Mouse (Mus musculus): ENCODE measurements at regions not wholly inside any gene's neighbourhood (a gene's known extent, or its start where the extent isn't known, plus 50 kb on each side); places are given as distances from the start of the nearest gene placed in this dataset.

DNA sequence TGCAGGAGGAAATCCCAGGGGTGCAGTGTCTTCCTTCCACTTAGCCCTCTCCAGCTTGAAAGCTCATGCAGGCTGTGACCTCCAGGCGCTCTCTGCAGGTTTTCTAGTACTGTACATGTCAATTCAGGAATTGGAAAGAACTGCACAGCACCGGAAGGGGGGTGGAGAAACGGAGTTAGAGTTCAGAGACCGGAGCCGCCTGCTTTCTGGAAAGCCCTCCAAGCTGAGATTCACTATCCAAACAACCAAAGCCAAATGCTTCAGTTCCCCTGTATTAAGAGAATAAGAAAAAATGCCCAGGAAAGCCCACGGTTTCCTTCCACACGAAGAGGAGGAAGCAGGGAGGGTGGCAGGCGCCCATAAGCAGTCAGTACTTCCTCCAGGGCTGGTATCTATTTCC lies 178.8 kb upstream of the Bmp4 start:
- 81% methylated on average over 8 of the region's 8 CpGs for WGBS
- DNase-seq (ENCODE audit: low spot score), result no peak

DNA sequence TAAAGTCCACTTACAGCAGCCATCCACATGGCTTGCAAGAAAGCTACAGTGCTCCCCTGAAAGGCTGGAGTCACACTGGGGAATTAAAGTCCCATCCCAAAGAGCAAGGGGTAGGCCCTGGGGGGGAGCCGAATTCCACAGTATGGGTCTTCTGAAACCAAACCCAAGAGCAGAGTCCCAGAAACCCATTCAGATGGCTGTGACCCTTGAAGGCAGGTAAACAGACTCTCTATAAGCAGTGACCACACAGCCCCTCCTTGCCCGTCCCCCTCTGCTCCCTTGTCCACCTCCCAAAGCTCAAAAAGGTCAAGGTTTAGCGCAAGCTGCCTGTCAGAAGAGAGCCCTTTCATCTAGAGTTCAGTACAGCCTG lies 176.9 kb upstream of the Bmp4 start:
- Histone ChIP-seq H3K9ac (ENCODE audit: low read length) (no peak overlapping the region), H3K27ac (ENCODE audit: low read depth, low read length) (no peak overlapping the region), H3K4me3 (ENCODE audit: low read depth, low read length) (no peak overlapping the region), H3K36me3 (ENCODE audit: control insufficient read depth, insufficient read depth, low read length) (no peaks in the 10 kb centered on the region), H3K9me3 (ENCODE audit: control insufficient read depth, low read length) (no peaks in the 10 kb centered on the region), H3K4me2 (ENCODE audit: low read depth) (no peak overlapping the region), H3K27me3 (ENCODE audit: control insufficient read depth, insufficient read depth, low read length) (no peaks in the 10 kb centered on the region), H3K4me1 (ENCODE audit: control insufficient read depth, insufficient read depth, low read length) (no peaks in the 10 kb centered on the region)
- WGBS, result 33% methylated on average over 3 of the region's 3 CpGs
- no peak for DNase-seq (ENCODE audit: low spot score)
- no peak for ATAC-seq (ENCODE audit: insufficient read depth, low FRiP score, low TSS enrichment)

More for the DNA sequence above, 178.8 kb upstream of the Bmp4 start:
- ATAC-seq (ENCODE audit: insufficient read depth, low FRiP score, low TSS enrichment), result no peak
- H3K4me1 ChIP-seq (ENCODE audit: control insufficient read depth, insufficient read depth, low read length), result no peaks in the 10 kb centered on the region
- no peaks in the 10 kb centered on the region for H3K27me3 ChIP-seq (ENCODE audit: control insufficient read depth, insufficient read depth, low read length)
- H3K9me3 ChIP-seq (ENCODE audit: control insufficient read depth, low read length), result no peaks in the 10 kb centered on the region
- no peaks in the 10 kb centered on the region for H3K36me3 ChIP-seq (ENCODE audit: control insufficient read depth, insufficient read depth, low read length)
- H3K27ac ChIP-seq (ENCODE audit: low read depth, low read length), result no peak overlapping the region
- H3K4me3 ChIP-seq (ENCODE audit: low read depth, low read length), result no peak overlapping the region
- H3K9ac ChIP-seq (ENCODE audit: low read length), result no peak overlapping the region
- no peak overlapping the region for H3K4me2 ChIP-seq (ENCODE audit: low read depth)

DNA sequence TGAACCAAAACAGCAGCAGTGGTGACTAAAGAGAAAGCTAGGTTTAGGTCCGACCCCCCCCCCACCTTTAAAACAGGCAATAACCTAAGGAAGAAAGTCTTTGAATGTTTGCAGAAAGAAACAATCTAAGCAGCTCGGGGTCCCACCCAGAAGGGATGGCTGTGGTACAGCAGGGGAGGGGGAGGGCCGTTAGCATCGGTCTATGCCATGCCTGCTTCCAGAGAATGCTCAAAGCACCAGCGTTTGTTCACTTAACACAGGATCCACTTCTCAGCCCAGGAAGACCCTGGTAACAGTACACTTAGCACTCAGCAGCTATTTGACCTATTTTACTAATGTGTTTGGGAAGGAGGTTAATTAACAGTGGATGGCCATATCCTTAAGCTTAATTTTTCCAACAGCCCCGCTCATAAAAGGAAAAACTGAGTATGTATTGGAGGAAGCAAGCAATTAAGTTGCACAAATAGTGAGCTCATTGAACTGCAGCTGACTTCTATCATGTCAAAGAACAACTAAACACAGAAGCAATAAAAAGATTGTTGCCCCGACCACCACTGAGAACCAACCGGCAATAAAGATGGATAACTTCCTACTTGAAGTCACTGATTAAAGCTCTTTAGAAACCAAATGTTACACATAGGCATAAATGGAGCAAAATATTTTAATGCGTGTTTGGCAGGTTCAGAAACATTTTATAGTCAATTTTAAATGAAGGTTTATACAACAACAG lies 176.4 kb upstream of the Bmp4 start:
- no peak overlapping the region for H3K4me3 ChIP-seq (ENCODE audit: low read depth, low read length)
- ATAC-seq (ENCODE audit: insufficient read depth, low FRiP score, low TSS enrichment) (no peak), DNase-seq (ENCODE audit: low spot score) (no peak)
- no peaks in the 10 kb centered on the region for H3K27me3 ChIP-seq (ENCODE audit: control insufficient read depth, insufficient read depth, low read length)
- H3K9me3 ChIP-seq (ENCODE audit: control insufficient read depth, low read length), result no peaks in the 10 kb centered on the region
- no peak overlapping the region for H3K27ac ChIP-seq (ENCODE audit: low read depth, low read length)
- no peak overlapping the region for H3K9ac ChIP-seq (ENCODE audit: low read length)
- WGBS, result 22% methylated on average over 9 of the region's 9 CpGs
- no peaks in the 10 kb centered on the region for H3K4me1 ChIP-seq (ENCODE audit: control insufficient read depth, insufficient read depth, low read length)
- no peaks in the 10 kb centered on the region for H3K36me3 ChIP-seq (ENCODE audit: control insufficient read depth, insufficient read depth, low read length)
- no peak overlapping the region for H3K4me2 ChIP-seq (ENCODE audit: low read depth)

DNA sequence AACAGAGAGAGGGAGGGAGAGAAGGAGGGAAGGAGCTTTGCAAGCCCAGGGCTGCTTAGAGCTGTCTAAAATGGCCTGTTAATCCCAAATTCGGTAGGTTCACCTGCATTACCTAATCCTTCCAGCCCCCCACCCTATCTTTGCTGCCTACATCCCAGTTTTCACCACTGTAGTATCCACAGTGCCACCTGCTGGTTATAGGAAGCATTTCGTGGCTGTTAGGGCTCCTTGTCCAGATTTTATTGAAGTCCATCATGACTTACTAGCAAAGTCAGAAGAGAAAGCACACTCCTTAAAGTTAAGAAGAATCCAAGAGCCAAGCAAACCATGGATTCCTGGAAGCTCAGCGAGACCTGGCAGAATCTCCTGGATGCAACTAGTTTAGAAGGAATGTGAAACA lies 174.5 kb upstream of the Bmp4 start:
- H3K9me3 ChIP-seq (ENCODE audit: control insufficient read depth, low read length), result no peaks in the 10 kb centered on the region
- H3K4me2 ChIP-seq (ENCODE audit: low read depth), result no peak overlapping the region
- ATAC-seq (ENCODE audit: insufficient read depth, low FRiP score, low TSS enrichment) (no peak), DNase-seq (ENCODE audit: low spot score) (peak; percentile 40)
- no peaks in the 10 kb centered on the region for H3K4me1 ChIP-seq (ENCODE audit: control insufficient read depth, insufficient read depth, low read length)
- H3K9ac ChIP-seq (ENCODE audit: low read length), result no peak overlapping the region
- no peak overlapping the region for H3K4me3 ChIP-seq (ENCODE audit: low read depth, low read length)
- no peaks in the 10 kb centered on the region for H3K27me3 ChIP-seq (ENCODE audit: control insufficient read depth, insufficient read depth, low read length)
- H3K27ac ChIP-seq (ENCODE audit: low read depth, low read length), result no peak overlapping the region
- WGBS, result 15% methylated on average over 3 of the region's 3 CpGs
- H3K36me3 ChIP-seq (ENCODE audit: control insufficient read depth, insufficient read depth, low read length), result no peaks in the 10 kb centered on the region

DNA sequence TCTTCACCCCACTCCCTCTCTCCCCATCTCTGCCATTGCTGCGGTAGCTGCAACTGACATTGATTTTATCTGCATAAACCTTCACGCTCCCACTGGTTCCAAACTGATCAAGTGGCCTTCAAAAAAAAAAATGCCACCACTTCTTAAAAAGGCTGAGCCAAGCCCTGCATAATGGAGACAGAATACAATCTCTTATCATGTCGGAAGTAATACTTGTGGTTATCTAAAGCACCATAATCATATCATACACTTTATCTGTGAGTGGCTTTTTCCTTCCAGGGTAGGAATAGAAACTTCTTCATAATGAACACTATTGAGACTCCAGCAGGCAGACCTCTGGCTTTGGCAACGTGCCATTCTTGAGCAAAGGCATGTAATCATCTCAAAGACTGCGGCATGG lies 171.5 kb upstream of the Bmp4 start:
- ATAC-seq (ENCODE audit: insufficient read depth, low FRiP score, low TSS enrichment) (no peak), DNase-seq (ENCODE audit: low spot score) (no peak)
- no peaks in the 10 kb centered on the region for H3K4me1 ChIP-seq (ENCODE audit: control insufficient read depth, insufficient read depth, low read length)
- no peak overlapping the region for H3K4me3 ChIP-seq (ENCODE audit: low read depth, low read length)
- 93% methylated on average over 5 of the region's 5 CpGs for WGBS
- no peaks in the 10 kb centered on the region for H3K9me3 ChIP-seq (ENCODE audit: control insufficient read depth, low read length)
- no peaks in the 10 kb centered on the region for H3K27me3 ChIP-seq (ENCODE audit: control insufficient read depth, insufficient read depth, low read length)
- no peak overlapping the region for H3K9ac ChIP-seq (ENCODE audit: low read length)
- H3K27ac ChIP-seq (ENCODE audit: low read depth, low read length), result no peak overlapping the region
- no peaks in the 10 kb centered on the region for H3K36me3 ChIP-seq (ENCODE audit: control insufficient read depth, insufficient read depth, low read length)
- no peak overlapping the region for H3K4me2 ChIP-seq (ENCODE audit: low read depth)

DNA sequence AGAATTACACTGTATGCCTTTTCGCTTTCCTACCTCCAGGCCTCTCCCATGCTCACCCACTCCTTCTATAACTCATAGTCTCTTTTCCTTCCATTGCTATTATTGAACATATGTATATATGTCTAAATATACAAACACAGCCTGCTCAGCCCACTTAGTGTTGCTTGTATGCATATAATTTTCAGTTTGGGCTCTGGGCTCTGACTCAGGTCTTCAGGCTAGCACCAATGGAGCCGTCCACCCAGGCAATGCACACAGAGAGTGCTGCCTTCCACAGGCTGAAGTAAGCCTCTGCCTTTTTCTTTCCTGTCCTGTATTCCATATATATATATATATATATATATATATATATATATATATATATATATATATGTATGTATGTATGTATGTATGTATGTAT lies 162.8 kb upstream of the Bmp4 start:
- Histone ChIP-seq H3K4me1 (ENCODE audit: control insufficient read depth, insufficient read depth, low read length) (no peaks in the 10 kb centered on the region), H3K4me3 (ENCODE audit: low read depth, low read length) (no peak overlapping the region), H3K9ac (ENCODE audit: low read length) (no peak overlapping the region), H3K27me3 (ENCODE audit: control insufficient read depth, insufficient read depth, low read length) (no peaks in the 10 kb centered on the region), H3K9me3 (ENCODE audit: control insufficient read depth, low read length) (no peaks in the 10 kb centered on the region), H3K4me2 (ENCODE audit: low read depth) (no peak overlapping the region), H3K36me3 (ENCODE audit: control insufficient read depth, insufficient read depth, low read length) (no peaks in the 10 kb centered on the region), H3K27ac (ENCODE audit: low read depth, low read length) (no peak overlapping the region)
- 97% methylated on average over 2 of the region's 2 CpGs for WGBS
- DNase-seq (ENCODE audit: low spot score) (no peak), ATAC-seq (ENCODE audit: insufficient read depth, low FRiP score, low TSS enrichment) (no peak)

DNA sequence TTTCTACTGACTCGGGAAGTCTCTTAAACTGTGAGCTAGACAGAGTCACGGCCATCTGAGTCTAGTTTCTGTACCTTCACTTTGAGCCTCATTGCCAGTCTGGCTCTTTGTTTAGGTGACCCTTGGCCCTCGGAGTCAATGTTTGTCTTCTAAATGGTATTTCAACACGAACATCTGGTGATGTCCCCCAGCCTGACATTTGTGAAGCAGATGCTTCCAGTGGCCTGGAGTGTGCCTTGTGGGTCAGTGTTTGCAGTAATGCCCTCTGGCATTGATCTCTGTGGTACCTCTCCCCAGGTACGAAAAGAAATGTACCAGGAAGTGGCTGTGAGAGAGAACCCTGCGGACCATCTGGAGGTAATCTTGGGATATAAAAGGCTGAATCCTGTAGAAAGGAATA lies 155.7 kb upstream of the Bmp4 start:
- Histone ChIP-seq H3K9ac (ENCODE audit: low read length) (no peak overlapping the region), H3K27ac (ENCODE audit: low read depth, low read length) (no peak overlapping the region), H3K36me3 (ENCODE audit: control insufficient read depth, insufficient read depth, low read length) (no peaks in the 10 kb centered on the region), H3K27me3 (ENCODE audit: control insufficient read depth, insufficient read depth, low read length) (no peaks in the 10 kb centered on the region), H3K9me3 (ENCODE audit: control insufficient read depth, low read length) (no peaks in the 10 kb centered on the region), H3K4me1 (ENCODE audit: control insufficient read depth, insufficient read depth, low read length) (no peaks in the 10 kb centered on the region), H3K4me3 (ENCODE audit: low read depth, low read length) (no peak overlapping the region), H3K4me2 (ENCODE audit: low read depth) (no peak overlapping the region)
- DNase-seq (ENCODE audit: low spot score), result peak; percentile 21
- WGBS, result 50% methylated on average over 6 of the region's 6 CpGs
- no peak for ATAC-seq (ENCODE audit: insufficient read depth, low FRiP score, low TSS enrichment)

DNA sequence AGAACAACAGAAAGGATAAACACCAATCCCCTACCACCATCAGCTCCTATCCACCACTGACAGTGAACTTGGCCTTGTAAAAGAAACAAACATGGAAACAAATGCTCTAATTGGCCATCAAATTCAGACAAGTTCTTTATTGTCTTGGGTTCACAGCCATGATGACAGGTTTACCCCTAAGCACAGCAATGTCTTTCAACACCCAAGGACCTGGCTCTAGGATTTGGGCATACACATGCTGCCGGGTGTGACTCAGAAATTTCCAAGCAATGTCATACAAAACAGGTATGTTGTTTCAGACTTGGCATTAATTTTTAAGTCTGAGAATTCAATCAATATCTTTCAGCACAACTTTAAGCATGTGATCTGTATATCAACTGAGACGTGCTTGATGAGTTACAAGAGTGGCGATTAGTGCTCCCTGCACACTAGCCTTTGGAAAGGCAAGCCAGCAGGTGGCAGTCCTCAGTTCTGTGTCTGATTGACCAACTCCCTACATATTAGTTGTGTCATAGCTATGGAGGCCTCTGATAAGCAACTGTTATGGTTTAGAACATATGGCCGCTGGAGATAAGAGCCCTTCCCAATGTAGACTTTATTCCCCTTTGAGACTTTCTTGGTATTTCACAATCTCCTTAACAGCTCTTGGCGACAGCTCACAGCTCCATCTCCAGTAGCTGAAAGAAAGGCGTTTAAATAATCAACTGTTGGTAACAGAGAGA lies 149.2 kb upstream of the Bmp4 start:
- Histone ChIP-seq H3K4me3 (ENCODE audit: low read depth, low read length) (no peak overlapping the region), H3K27me3 (ENCODE audit: control insufficient read depth, insufficient read depth, low read length) (no peaks in the 10 kb centered on the region), H3K36me3 (ENCODE audit: control insufficient read depth, insufficient read depth, low read length) (no peaks in the 10 kb centered on the region), H3K9me3 (ENCODE audit: control insufficient read depth, low read length) (no peaks in the 10 kb centered on the region), H3K9ac (ENCODE audit: low read length) (no peak overlapping the region), H3K27ac (ENCODE audit: low read depth, low read length) (no peak overlapping the region), H3K4me2 (ENCODE audit: low read depth) (no peak overlapping the region), H3K4me1 (ENCODE audit: control insufficient read depth, insufficient read depth, low read length) (no peaks in the 10 kb centered on the region)
- no peak for DNase-seq (ENCODE audit: low spot score)
- whole genome bisulfite sequencing, result 91% methylated on average over 6 of the region's 6 CpGs
- no peak for ATAC-seq (ENCODE audit: insufficient read depth, low FRiP score, low TSS enrichment)

Measured in neural tube, embryonic 11.5 days (tissue).